Mouse (Mus musculus): ENCODE results near the gene Mras. TPM values are rescaled to one million over a fixed set of nuclear protein-coding genes. Genes with fewer than 3 reads are reported as not detected.

Gene Mras
- total and polyA plus RNA-seq, 2 experiments from 2014 or later: 74.0 to 75.5 TPM

- WGBS: 73% methylated on average over 6 of the region's 6 CpGs
- Histone ChIP-seq H3K27me3 (ENCODE audit: insufficient read depth, low read length) (no peaks in the 10 kb centered on the region), H3K4me3 (ENCODE audit: low read length) (no peak overlapping the region), H3K9me3 (ENCODE audit: low read length) (no peaks in the 10 kb centered on the region), H3K36me3 (ENCODE audit: insufficient read depth, low read length) (no peaks in the 10 kb centered on the region; the same call in 1 of the 2 replicates), H3K4me2 (ENCODE audit: low read depth, low read length) (no peak overlapping the region), H3K27ac (peak overlapping the region; percentile 62; the same call in 1 of the 2 replicates), H3K4me1 (ENCODE audit: insufficient read depth, low read length) (no peaks in the 10 kb centered on the region), H3K9ac (replicated peaks; ENCODE audit: low read length) (no peak overlapping the region)
- DNase-seq (ENCODE audit: low spot score): no peak
- TF ChIP-seq CTCF (IDR thresholded peaks at IDR 0.05; ENCODE audit: low read depth): no peak
- no peak for ATAC-seq
These were observed 36.4 kb downstream of the Mras start for GRCm38 (mm10) chr9:99400781-99401180.

- Histone ChIP-seq H3K4me1 (ENCODE audit: insufficient read depth, low read length) (no peaks in the 10 kb centered on the region), H3K27me3 (ENCODE audit: insufficient read depth, low read length) (no peaks in the 10 kb centered on the region), H3K9me3 (ENCODE audit: low read length) (no peaks in the 10 kb centered on the region), H3K9ac (replicated peaks; ENCODE audit: low read length) (no peak overlapping the region), H3K4me2 (ENCODE audit: low read depth, low read length) (no peak overlapping the region), H3K4me3 (ENCODE audit: low read length) (no peak overlapping the region), H3K27ac (0 out of 2 replicates have a peak overlapping the region, but pooled peaks have one; percentile 41), H3K36me3 (ENCODE audit: insufficient read depth, low read length) (no peaks in the 10 kb centered on the region; the same call in 1 of the 2 replicates)
- no peak for ATAC-seq
- TF ChIP-seq CTCF (IDR thresholded peaks at IDR 0.05; ENCODE audit: low read depth): no peak
- WGBS: 66% methylated on average over 13 of the region's 13 CpGs
- no peak for DNase-seq (ENCODE audit: low spot score)
These were observed 39.9 kb downstream of the Mras start for GRCm38 (mm10) chr9:99397056-99397815.

GRCm38 (mm10) chr9:99394366-99394765, 42.8 kb downstream of the Mras start:
- no peak overlapping the region for H3K9ac ChIP-seq (replicated peaks; ENCODE audit: low read length)
- no peaks in the 10 kb centered on the region for H3K9me3 ChIP-seq (ENCODE audit: low read length)
- peaks cover 6% of the 10 kb centered on the region; the same call in 1 of the 2 replicates for H3K4me1 ChIP-seq (ENCODE audit: insufficient read depth, low read length)
- no peaks in the 10 kb centered on the region; the same call in 1 of the 2 replicates for H3K36me3 ChIP-seq (ENCODE audit: insufficient read depth, low read length)
- ATAC-seq: 0 out of 2 replicates have a peak, but pooled peaks have one; percentile 18
- no peak for TF ChIP-seq CTCF (IDR thresholded peaks at IDR 0.05; ENCODE audit: low read depth)
- DNase-seq (ENCODE audit: low spot score): no peak
- no peak overlapping the region for H3K27ac ChIP-seq
- H3K4me2 ChIP-seq (ENCODE audit: low read depth, low read length): no peak overlapping the region
- WGBS: 54% methylated on average over 11 of the region's 11 CpGs
- H3K4me3 ChIP-seq (ENCODE audit: low read length): no peak overlapping the region
- no peaks in the 10 kb centered on the region for H3K27me3 ChIP-seq (ENCODE audit: insufficient read depth, low read length)

- WGBS: 76% methylated on average over 8 of the region's 8 CpGs
- no peak for DNase-seq (ENCODE audit: low spot score)
- Histone ChIP-seq H3K4me2 (ENCODE audit: low read depth, low read length) (no peak overlapping the region), H3K4me1 (ENCODE audit: insufficient read depth, low read length) (peaks cover 7% of the 10 kb centered on the region; the same call in 1 of the 2 replicates), H3K36me3 (ENCODE audit: insufficient read depth, low read length) (peaks cover 2% of the 10 kb centered on the region; the same call in 1 of the 2 replicates), H3K27me3 (ENCODE audit: insufficient read depth, low read length) (no peaks in the 10 kb centered on the region), H3K9me3 (ENCODE audit: low read length) (no peaks in the 10 kb centered on the region), H3K4me3 (ENCODE audit: low read length) (no peak overlapping the region), H3K27ac (0 out of 2 replicates have a peak overlapping the region, but pooled peaks have one; percentile 12), H3K9ac (replicated peaks; ENCODE audit: low read length) (no peak overlapping the region)
- no peak for TF ChIP-seq CTCF (IDR thresholded peaks at IDR 0.05; ENCODE audit: low read depth)
- no peak for ATAC-seq
These were observed 44.0 kb downstream of the Mras start for GRCm38 (mm10) chr9:99393146-99393545.

GRCm38 (mm10) chr9:99391557-99391956, 45.6 kb downstream of the Mras start:
- no peak for ATAC-seq
- DNase-seq (ENCODE audit: low spot score): no peak

GRCm38 (mm10) chr9:99390716-99391115, 46.5 kb downstream of the Mras start:
- Histone ChIP-seq H3K4me3 (ENCODE audit: low read length) (no peak overlapping the region), H3K27ac (no peak overlapping the region), H3K4me2 (ENCODE audit: low read depth, low read length) (no peak overlapping the region), H3K9me3 (ENCODE audit: low read length) (no peaks in the 10 kb centered on the region), H3K36me3 (ENCODE audit: insufficient read depth, low read length) (peaks cover 6% of the 10 kb centered on the region; the same call in 1 of the 2 replicates), H3K4me1 (ENCODE audit: insufficient read depth, low read length) (peaks cover 7% of the 10 kb centered on the region; the same call in 1 of the 2 replicates), H3K27me3 (ENCODE audit: insufficient read depth, low read length) (no peaks in the 10 kb centered on the region), H3K9ac (replicated peaks; ENCODE audit: low read length) (no peak overlapping the region)
- DNase-seq (ENCODE audit: low spot score) (no peak), ATAC-seq (no peak)
- no peak for TF ChIP-seq CTCF (IDR thresholded peaks at IDR 0.05; ENCODE audit: low read depth)
- 38% methylated on average over 2 of the region's 2 CpGs for WGBS

More at GRCm38 (mm10) chr9:99391557-99391956, 45.6 kb downstream of the Mras start:
- Histone ChIP-seq H3K4me3 (ENCODE audit: low read length) (no peak overlapping the region), H3K36me3 (ENCODE audit: insufficient read depth, low read length) (peaks cover 6% of the 10 kb centered on the region; the same call in 1 of the 2 replicates), H3K4me1 (ENCODE audit: insufficient read depth, low read length) (peaks cover 7% of the 10 kb centered on the region; the same call in 1 of the 2 replicates), H3K27ac (no peak overlapping the region), H3K9me3 (ENCODE audit: low read length) (no peaks in the 10 kb centered on the region), H3K27me3 (ENCODE audit: insufficient read depth, low read length) (no peaks in the 10 kb centered on the region), H3K9ac (replicated peaks; ENCODE audit: low read length) (no peak overlapping the region), H3K4me2 (ENCODE audit: low read depth, low read length) (no peak overlapping the region)
- no peak for TF ChIP-seq CTCF (IDR thresholded peaks at IDR 0.05; ENCODE audit: low read depth)
- 94% methylated on average over 10 of the region's 10 CpGs for WGBS
